Mouse (Mus musculus): Measurements from ENCODE around the gene Atp2b4. TPM values are rescaled to one million over a fixed set of nuclear protein-coding genes. Genes with fewer than 3 reads are reported as not detected.

The Atp2b4 gene
- polyA plus RNA-seq (2014; fragmentation: Illumina TruSeq; extraction: RNeasy Lipid Tissue Mini Kit (QIAGEN cat#74804)), result 60.2 TPM

GRCm38 (mm10) chr1:133800948-133801393, at the start of gene Atp2b4:
Gene Atp2b4, minus strand, starts transcription at chr1:133801041.

GRCm38 (mm10) chr1:133689897-133690296, 110.9 kb downstream of the Atp2b4 start, which contains the start of gene Lax1:
Gene Lax1, minus strand, starts transcription at chr1:133690108.

GRCm38 (mm10) chr1:133661203-133661933, 139.5 kb downstream of the Atp2b4 start, which contains the start of gene Gm38394:
Gene Gm38394, minus strand, starts transcription at chr1:133661318.

DNA sequence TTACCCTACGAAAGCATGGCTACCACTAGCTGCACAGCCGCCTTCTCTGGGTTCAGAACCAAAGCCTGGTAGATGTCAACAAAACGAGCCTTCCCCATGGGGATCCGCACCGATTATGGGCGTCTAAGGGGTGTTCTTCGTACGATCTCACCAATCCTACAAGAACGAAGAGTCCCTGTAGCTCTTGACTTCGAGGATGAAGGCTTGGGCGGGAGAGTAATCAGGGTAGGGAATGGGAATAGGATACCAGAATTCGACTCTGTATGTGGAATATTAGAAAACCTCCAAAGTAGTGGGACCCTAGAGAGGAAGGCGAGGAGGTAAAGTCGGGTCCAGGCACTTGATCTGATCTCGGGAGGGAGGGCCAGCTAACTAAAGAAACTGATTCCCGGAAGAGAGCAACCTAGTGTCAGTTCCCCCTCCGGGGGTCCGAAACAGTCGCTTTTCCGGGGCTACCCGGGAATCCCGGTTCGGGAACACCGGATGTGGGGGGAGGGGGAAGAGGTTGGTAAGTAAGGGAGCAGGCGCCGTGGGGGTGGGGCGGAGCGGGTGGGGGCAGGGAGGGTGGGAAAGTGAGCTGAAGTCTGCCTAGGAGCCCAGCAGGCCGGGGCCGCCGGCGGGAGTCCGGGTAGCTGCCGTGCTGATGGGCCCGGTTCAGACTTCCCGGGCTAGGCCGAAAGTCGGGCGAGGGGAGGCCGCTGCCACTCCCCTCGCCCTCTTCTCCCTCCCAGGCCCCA, 140.2 kb downstream of the Atp2b4 start, which contains the start of gene Zbed6:
Gene Zbed6 (minus strand): TSS at position 420 of the 737 bp plus-strand sequence.

Other genes starting within 250 kb of the Atp2b4 start
- 765 TPM for gene Snrpe, start 190.8 kb downstream of the Atp2b4 start, polyA plus RNA-seq (2014; fragmentation: Illumina TruSeq; extraction: RNeasy Lipid Tissue Mini Kit (QIAGEN cat#74804))
- gene Zbed6, start 140.2 kb downstream of the Atp2b4 start, polyA plus RNA-seq (2014; fragmentation: Illumina TruSeq; extraction: RNeasy Lipid Tissue Mini Kit (QIAGEN cat#74804)), result 48.3 TPM
- gene Gm38394, start 139.7 kb downstream of the Atp2b4 start, polyA plus RNA-seq (2014; fragmentation: Illumina TruSeq; extraction: RNeasy Lipid Tissue Mini Kit (QIAGEN cat#74804)), result 33.1 TPM
- gene Lax1, start 110.9 kb downstream of the Atp2b4 start, polyA plus RNA-seq (2014; fragmentation: Illumina TruSeq; extraction: RNeasy Lipid Tissue Mini Kit (QIAGEN cat#74804)), result 0.26 TPM
- gene Optc, start 107.0 kb upstream of the Atp2b4 start, polyA plus RNA-seq (2014; fragmentation: Illumina TruSeq; extraction: RNeasy Lipid Tissue Mini Kit (QIAGEN cat#74804)), result 2.1 TPM
- gene Prelp, start 120.4 kb upstream of the Atp2b4 start, polyA plus RNA-seq (2014; fragmentation: Illumina TruSeq; extraction: RNeasy Lipid Tissue Mini Kit (QIAGEN cat#74804)), result 17.0 TPM
- 6.3 TPM for gene Fmod, start 236.2 kb upstream of the Atp2b4 start, polyA plus RNA-seq (2014; fragmentation: Illumina TruSeq; extraction: RNeasy Lipid Tissue Mini Kit (QIAGEN cat#74804))

Data from ovary, adult 10 weeks (tissue).